Mouse (Mus musculus): ENCODE results near the gene Maco1. TPM values are rescaled to one million over a fixed set of nuclear protein-coding genes. Genes with fewer than 3 reads are reported as not detected.
"Not testable (repeated sequence)": the region's sequence is repeated elsewhere in the genome, so short reads cannot be mapped to it uniquely, and the experiment has no call there.

Gene Maco1
- polyA plus RNA-seq, 1 experiment: 14.9 TPM

DNA sequence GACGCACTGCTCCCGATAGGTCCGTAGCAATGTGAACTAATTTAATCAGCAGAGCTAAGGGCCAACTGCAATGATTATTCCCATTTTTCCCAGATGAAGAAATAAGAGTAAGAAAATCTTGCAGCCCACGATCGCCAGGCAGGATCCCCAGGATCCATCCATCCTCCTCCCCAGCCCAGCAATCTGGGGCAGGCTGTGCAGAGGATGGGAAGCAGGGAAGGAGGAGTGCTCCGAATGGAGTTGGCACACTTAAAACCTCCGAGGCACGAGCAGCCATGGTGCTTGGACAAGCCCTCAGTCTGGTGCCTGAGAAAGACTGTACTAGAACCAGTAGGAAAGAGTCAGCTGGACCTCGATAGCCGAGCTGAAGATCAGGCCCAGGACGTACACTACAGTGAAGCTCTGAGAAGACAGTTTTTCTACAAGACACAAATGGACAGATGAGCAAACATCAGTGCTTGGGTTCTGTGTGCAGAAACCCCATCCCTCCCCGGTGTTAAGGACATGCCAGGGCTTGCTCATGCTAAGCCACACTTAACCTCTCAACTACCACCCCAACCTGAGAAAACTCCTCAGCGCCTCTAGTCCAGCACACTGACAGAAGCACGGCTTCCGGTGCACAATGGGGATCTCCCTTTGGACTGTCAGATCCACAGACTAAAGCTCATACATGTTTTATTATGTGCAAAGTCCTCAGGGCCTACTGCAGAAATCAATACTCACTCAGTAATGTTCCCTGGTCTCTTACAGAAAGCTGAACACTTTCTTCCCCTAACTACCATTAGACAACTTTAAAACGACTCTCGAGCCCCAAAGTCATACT lies 39.5 kb downstream of the Maco1 start:
- DNase-seq (ENCODE audit: low read depth): no peak

DNA sequence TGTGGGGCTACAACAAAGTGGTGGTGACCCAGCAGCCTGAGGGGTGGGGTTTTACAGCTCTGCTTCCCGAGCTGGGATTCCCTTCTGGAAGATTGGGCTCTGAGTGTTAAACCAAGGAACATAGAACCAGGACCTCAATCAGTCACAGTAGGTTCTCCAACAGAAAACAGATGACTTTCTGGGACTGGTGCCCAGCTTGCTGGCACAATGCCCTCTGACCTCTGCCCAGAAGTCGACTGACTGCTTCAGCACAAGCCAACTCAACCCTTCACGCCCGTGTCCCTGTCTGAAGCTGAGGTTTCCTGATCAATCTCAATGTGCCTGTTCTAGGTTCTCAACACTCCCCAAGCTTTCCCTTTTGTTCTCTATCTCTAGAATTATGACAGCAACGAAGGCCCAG lies 48.4 kb downstream of the Maco1 start:
- no peak for DNase-seq (ENCODE audit: low read depth)

DNA sequence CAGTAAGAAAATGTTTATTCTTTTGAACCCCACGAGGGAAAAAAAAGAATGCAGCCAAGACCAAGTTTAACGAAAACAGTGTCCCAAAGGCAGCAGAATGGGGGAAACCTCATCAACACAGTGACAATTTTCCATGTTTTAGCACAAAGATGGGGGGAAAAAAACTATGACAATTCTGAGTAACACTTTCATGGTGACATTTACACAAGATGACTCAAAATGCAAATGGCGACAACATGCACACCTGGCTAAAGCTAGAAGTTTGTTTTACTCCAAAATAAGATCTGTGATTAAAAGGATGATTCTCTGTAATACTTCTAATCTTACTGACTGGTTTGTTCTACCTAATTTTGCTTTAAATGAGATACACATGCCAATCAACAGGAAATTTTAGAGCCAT lies 50.4 kb downstream of the Maco1 start:
- no peak for DNase-seq (ENCODE audit: low read depth)

DNA sequence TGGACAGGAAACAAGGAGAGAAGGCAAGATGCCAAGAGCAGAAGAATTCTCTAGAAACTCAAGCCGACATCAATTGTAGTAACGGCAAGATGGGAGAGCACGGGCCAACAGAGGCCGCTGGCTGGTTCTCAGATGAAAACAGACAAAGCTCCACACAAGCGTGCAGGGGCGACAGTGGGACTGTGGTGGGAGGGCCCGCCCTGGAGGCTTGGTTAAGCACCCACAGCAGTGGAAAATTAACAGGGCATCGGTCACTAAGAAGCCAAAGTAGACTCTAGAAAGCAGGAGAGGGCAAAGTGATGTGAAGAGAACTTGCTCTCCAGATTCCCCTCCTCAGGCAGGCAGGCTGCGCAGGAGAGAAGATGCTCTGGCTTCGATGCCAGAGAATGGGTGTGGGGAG lies 51.0 kb downstream of the Maco1 start:
- no peak for DNase-seq (ENCODE audit: low read depth)

DNA sequence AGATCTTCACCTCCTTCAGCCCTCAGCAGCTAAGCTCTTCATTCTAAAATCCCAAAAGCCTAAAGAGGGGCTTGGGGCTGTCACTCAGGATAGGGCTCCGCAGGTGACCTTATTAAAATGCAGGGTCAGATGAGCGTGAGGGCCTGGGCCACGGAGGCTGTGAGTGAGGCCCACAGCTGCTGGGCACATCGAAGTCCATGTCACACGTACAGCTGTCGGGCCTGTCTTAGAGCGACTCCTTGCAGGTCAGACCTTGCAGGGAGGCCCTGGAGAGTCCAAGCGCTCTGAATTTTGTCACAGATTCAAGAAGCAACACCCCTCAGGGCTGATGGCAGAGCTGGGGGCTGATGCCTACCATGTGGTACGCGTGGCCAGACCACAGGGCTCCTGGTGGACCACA lies 52.5 kb downstream of the Maco1 start:
- DNase-seq (ENCODE audit: low read depth): no peak

DNA sequence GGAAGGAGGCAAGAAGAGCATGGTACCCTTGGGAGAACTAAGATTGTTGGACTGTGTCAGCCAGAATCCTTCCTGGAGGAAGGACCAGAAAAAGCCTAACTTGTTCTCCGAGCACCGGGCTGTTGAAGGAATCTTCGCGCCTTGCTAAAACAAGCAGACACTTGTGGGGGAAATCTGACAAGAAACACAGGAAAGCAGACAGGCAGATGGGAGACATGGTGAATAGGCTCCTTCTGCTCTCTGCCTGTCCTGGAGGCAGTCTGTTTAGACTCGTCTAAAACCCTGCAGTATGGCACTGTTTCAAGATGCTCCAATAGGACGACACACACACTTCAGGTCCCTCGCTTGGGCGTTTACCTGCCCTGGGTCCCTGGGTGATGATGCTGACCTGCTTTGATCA lies 53.0 kb downstream of the Maco1 start:
- no peak for DNase-seq (ENCODE audit: low read depth)

DNA sequence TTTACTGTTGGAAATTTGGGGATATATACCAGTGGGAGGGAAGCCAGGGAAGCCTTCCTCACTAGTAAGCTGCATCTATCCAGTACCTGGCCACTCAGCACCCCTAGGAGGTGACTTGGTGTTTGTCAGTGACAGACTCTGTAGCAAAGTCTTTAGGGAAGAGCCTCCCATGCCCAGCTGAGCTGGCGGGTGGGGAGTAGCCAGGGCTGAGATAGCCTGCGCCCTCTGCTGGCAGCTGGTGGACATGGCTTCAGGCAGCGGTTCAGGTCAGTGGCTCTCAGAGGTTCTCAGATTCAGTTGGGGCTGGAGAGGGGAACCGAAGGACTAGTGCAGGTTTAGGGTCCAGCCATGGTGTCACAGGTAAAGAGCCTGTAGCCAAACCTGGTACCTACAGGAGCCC lies 53.9 kb downstream of the Maco1 start:
- no peak for DNase-seq (ENCODE audit: low read depth)

DNA sequence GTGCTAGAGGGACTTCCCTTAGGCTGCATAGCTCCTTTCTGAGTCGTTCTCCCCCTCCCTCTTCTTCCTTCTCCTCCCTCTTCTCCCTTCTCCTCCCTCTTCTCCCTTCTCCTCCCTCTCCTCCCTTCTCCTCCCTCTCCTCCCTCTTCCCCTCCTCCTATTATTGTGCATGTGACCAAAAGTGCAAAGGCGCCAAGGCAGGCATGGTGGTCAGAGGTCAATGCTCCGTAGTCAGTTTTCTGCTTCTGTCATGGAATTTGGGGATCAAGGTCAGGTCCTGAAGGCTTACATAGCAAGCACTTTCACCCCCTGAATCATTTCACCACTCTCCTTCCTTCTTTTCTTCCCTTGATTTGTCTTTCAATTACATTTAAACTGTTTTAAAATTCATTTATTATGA lies 54.3 kb downstream of the Maco1 start:
- DNase-seq (ENCODE audit: low read depth): no peak

DNA sequence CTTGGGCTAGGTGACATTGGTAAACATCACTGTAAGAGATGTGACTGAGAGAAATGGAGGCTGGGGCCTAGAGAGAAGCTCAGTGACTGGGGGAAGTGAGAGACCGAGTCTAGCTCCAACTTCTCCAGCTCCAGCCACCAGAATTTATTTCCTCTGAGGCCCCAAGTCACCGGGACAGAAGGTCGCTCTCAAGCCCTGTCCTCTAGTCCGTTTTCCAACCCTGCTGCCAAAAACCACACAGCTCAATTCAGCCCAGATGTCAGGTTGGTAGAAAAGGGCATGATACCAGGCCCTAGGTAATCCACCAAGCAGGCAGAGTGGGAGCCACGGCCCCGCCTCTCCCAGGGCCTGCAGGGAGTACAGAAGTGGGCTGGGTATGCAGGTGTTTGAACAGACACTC lies 55.5 kb downstream of the Maco1 start:
- no peak for DNase-seq (ENCODE audit: low read depth)

DNA sequence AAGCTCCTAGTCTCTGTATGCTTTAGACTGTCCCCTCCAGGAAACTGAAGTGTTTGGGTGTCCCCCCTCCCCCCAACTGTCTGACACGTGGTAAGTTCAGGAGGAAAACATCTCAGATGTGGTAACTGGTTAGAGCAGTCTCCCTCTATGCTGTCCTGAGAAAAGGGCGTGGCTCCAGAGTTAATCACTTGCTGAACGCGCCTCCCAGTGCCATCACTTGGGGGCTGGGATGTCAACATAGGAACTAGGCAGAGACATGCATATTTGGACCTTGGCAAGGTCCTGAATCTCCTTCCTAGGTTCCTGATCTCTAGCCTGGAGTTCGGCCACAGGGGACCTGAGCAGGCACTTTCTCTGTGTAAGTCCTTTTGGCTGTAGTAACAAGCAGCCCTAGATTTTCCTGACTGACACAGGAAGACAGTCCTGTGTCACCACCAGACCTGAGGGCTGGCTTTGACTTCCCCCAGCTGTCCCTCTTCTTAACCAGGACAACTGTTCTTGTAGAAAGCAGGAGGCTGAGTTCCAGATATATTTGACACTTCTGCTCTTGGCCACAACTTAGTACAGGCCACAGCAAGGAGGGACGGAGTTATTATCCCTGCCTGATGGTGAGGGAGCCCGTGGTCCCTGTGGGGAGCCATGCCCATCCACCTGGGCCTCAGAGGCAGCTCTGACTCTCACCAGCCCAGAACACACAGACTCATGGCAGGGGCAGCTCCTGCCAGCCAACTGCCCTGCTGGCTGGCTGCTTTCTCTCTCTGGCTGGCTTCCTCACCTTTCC lies 56.4 kb downstream of the Maco1 start:
- no peak for DNase-seq (ENCODE audit: low read depth)

DNA sequence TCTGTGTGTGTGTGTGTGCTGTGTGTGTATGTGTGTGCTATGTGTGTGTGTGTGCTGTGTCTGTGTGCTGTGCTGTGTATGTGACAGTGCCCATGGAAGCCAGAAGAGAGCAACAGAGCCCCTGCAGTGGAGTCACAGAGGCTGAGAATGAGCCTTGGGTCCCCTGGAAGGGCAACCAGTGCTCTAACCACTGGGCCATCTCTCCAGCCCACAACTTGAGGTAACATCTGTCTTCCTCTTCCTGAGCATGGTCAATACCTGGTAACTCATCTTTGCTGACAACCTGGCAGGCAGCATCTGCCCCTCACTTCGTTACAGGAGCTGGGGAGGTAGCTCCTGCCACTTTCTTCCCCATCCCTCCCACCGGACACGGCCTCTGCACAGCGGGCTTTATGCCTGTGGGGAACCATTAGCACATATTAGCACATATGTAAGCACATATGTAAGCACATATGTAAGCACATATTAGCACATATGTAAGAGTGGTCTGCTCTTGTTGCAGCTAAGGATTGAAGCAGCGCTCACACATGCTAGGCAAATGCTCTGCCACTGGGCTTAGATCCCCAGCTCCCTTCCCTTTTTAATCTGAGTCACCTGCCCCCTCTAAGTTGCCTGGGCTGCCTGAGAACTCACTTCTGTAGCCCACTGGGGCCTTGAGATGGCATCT lies 57.2 kb downstream of the Maco1 start:
- DNase-seq (ENCODE audit: low read depth): no peak

DNA sequence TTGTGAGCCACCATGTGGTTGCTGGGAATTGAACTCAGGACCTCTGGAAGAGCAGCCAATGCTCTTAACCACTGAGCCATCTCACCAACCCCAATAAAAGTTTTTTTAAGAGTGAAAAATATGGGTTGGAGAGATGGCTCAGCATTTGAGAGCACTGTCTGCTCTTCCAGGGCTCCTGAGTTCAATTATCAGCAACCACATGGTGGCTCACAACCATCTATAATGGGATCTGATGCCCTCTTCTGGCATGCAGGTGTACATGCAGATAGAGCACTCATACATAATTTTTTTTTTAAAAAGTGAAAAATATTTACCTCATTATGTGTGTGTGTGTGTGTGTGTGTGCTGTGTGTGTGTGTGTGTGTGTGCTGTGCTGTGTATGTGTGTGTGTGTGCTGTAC lies 58.2 kb downstream of the Maco1 start:
- DNase-seq (ENCODE audit: low read depth): not testable (repeated sequence)

DNA sequence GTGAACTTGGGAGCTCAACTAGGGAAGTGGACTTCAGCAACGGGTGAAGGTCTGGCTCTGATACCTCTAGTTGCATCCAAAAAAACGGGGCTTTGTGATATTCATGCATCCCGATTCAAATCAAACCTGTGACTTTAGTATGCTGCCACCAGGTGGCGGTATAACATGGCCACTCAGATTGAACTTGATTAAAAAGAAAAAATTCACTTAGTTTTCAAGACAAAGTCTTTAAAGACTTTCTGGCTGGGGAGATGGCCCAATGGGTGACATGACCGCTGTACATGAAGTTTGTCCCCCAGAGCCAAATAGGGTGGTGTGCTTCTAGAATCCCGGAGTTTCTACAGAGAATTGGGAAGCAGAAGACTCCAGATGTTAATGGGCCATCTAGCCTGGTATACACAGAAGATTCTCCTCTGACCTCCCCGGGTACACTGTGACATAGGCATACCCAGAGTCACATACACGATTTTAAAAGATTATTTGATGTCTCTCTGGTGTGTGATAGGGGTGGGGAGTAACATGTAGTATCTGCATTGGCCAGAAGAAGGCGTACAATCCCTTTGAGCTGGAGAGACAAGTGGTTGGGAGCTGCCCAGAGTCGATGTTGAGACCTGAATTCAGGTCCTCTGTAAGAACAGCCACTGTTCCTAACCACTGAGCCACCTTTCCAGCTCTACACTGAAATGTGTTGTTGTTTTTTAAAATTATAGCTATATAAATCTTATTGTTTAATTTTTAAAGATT lies 59.8 kb downstream of the Maco1 start:
- DNase-seq (ENCODE audit: low read depth): no peak

DNA sequence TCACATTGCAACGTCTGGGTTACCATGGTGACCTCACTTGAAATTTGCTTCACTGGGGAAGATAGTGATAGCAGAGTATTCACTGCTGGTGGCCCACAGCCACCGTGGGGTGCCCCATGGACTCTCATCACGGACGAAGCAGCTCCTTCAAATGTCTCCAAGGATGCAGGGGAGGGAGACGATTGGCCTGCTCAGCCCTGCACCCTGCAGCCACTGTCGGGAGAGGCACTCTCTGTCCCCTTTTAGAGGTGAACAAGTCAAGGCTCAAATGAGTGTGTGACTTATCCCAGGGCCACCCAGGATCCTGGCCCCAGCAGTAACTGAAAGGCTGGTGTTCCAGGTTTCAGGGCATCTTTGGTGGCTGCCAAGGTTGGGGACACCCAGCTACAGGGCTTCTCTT lies 61.4 kb downstream of the Maco1 start:
- DNase-seq (ENCODE audit: low read depth): no peak

DNA sequence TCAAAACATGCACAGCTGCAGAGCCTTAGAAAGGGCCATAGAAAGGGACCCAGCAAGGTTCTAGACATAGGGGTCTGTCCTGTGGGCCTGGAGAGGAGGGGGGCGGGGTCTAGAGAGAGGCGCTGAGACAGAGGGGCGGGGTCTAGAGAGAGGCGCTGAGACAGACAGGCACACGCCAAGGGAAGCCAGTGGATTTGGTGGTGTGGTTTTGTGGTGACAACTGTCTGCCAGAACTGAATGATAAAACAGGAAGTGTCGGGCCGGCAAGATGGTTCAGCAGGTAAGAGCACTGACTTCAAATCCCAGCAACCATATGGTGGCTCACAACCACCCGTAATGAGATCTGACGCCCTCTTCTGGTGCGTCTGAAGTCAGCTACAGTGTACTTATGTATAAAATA lies 66.2 kb downstream of the Maco1 start:
- DNase-seq (ENCODE audit: low read depth): no peak

DNA sequence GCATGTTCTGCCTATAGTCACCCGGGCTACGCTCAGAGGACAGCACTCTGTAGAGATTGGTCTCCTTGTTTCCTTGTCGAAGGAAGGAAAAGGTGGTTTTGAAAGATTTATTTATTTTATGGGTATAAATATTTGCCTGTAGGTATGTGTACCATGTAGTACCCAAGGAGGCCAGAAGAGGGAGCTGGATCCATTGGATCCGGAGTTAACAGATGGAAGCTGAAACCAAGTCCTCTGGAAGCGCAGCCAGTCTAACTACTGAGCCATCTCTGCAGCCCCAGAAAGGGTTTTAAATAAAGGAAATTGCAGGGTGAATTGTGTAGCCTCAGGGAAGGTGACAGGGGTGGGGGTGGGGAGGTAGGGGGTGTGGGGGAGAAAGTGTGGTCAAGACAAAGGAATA lies 68.4 kb downstream of the Maco1 start:
- DNase-seq (ENCODE audit: low read depth): no peak

DNA sequence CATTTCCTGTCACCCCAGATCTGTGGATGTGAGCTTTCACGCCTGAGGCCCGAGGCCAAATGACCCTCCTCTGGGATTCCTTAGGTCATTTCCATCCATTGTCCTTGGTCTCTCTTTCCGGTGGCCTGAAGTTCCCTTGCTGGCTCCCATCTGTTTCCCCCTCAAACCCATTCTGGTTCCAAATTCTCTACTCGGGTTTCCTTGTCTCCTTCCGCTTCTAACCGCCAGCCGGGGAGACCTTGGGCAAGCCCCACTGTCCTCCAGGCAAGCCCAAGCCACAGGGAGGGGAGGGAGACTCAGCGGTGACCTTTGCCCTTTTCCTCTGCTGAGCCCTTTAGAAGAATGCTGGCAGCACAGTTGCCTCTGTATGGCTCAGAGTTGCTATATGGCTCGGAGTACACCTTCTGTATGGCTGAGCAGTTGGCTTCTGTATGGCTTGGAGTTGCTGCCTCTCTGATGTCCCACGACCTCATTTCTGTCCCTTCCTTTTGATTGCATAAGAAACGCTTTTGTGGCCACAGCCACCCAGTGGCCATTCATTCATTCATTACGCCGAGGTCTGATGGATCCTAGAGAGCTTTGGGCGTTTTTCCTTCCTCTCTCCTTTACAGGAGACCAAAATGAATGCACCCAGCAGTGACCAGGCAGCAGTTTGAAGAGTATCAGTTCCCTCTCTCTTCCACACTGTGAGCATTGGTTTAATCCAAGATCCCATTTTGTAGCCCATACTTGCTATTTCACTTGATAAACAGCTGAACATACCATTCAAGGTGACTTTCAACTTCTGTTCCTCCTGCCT lies 73.8 kb downstream of the Maco1 start:
- DNase-seq (ENCODE audit: low read depth): no peak

DNA sequence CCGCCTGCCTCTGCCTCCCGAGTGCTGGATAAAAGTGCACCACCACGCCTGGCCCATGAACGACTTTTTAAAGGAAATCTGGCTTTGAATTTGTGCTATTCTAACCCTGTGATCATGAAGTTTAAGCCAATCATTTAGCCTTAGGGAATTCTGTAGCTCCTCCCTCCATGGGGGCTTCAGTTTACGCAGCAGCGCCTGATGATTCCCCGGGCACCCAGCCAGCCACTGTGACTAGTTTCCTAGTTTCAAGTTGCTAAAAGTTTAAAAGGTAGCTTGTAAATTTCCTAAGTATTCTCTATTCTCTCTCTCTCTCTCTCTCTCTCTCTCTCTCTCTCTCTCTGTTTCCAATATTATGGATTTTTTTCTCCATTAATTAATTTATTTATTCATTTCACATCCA lies 76.9 kb downstream of the Maco1 start:
- no peak for DNase-seq (ENCODE audit: low read depth)

DNA sequence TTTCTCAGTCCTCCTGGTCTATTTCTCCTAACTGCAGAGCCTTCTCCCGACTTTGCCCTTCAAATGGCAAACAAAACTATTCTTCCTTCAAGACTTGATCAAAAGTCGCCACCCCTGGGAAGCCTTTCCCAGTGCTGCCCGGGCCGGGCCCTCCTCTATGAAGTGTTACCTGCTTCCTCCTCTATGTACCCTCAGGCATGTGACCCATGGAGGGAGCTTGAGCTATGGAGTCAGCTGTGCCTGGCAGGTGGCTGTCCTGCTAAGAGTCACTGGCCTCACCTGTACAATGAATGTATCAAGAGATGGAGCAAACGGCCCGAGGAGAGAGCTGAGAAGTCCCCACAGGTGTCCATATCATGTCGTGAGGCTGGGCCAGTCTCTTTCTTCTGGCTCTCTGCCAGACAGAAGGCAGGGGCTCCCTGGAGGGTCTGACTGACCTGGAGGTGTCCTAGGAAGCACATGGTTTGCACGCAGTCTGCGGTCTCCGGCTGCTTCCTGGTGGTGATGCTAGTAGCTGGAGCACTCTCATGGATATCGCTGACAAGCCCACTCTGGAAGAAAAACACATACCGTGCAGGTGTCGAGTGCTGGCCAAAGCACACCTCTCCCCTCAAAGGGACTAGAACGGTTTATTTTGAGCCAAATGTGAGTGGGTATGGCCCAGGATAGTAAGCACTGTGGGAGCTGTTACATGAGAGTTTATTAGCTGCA lies 77.8 kb downstream of the Maco1 start:
- no peak for DNase-seq (ENCODE audit: low read depth)

DNA sequence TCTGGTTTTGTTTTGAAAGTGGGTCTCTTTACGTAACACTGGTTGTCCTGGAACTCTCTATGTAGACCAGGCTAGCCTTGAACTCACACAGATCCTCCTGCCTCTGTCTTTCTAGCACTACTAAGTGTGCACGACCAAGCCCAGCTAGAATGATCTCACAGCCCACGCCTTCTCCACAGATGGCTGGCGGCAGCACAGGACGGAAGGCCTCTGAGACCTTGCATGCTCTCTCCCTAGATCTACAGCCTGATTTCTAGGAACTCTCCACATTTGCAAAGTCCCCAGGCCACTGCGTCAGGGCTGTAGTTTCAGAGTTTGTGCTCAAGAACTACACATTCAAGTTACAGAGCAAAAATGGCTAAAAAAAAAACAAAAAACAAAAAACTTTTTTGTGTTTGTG lies 79.0 kb downstream of the Maco1 start:
- no peak for DNase-seq (ENCODE audit: low read depth)

All from gonadal fat pad, adult 2 months (tissue).